In the genomic region with DNA sequence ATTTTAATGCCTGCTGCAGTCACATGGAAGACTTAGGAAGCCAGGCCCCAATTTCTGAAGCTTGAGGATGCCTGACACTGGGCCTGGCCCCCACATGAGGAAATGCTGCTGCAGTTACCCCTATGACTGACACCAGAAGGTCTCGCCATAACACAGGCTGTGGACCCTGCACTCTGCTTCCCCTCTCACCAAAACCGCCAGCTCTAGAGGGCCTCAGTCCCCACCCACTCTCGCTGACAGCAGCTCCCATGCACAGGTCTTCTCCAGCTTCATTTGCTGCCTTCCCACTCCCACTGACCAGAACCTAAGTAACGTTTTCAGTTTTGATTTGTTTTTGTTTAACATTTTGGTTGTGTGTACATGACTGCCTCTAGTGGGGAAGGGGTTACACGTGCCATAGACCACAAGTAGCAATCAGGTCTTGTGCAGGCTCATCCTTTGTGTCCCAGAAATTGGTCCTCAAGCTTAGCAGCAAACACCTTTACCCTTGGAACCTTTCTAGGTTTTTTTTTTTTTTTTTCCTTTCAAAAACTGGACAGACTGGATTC, we compare ENCODE assay signal across 1 mouse cellular context.
TF ChIP-seq lines count a peak whose summit lies in the region.

No protein-coding gene starts in this region.

TF ChIP-seq in MEL, 35 proteins besides CTCF, POLR2A, EP300 and RAD21:
- TF ChIP-seq POLR2AphosphoS2 (IDR thresholded peaks at IDR 0.05; ENCODE audit: low read length): peak; percentile 50; the same call in 1 of the 2 replicates
- TF ChIP-seq ZMIZ1 (IDR thresholded peaks at IDR 0.05; ENCODE audit: low read depth, low read length): no peak
TF ChIP-seq in MEL: peak in this region for 1.
